Mouse (Mus musculus): ENCODE results near the gene Opa3. TPM values are rescaled to one million over a fixed set of nuclear protein-coding genes. Genes with fewer than 3 reads are reported as not detected.

Opa3 gene
- polyA plus RNA-seq, 1 experiment from 2014 or later = 35.2 TPM

GRCm38 (mm10) chr7:19231849-19232248 lies 3.7 kb downstream of the Opa3 start:
- ATAC-seq (ENCODE audit: extremely low read depth, insufficient number of reproducible peaks, low FRiP score, low TSS enrichment) = no peak
- no peak overlapping the region for H3K9ac ChIP-seq
- H3K4me2 ChIP-seq = no peak overlapping the region
- H3K27ac ChIP-seq (replicated peaks) = no peak overlapping the region
- H3K27me3 ChIP-seq (replicated peaks) = no peaks in the 10 kb centered on the region
- WGBS = 90% methylated on average over 3 of the region's 3 CpGs
- H3K4me3 ChIP-seq = no peak overlapping the region
- H3K9me3 ChIP-seq = no peaks in the 10 kb centered on the region
- H3K36me3 ChIP-seq = peaks cover 24% of the 10 kb centered on the region
- peaks cover 53% of the 10 kb centered on the region for H3K4me1 ChIP-seq

- WGBS = 82% methylated on average over 5 of the region's 5 CpGs
- Histone ChIP-seq H3K9me3 (no peaks in the 10 kb centered on the region), H3K27ac (replicated peaks) (no peak overlapping the region), H3K4me2 (no peak overlapping the region), H3K4me3 (no peak overlapping the region), H3K27me3 (replicated peaks) (no peaks in the 10 kb centered on the region), H3K4me1 (peaks cover 69% of the 10 kb centered on the region), H3K9ac (0 out of 2 replicates have a peak overlapping the region, but pooled peaks have one; percentile 16), H3K36me3 (peaks cover 24% of the 10 kb centered on the region)
- ATAC-seq (ENCODE audit: extremely low read depth, insufficient number of reproducible peaks, low FRiP score, low TSS enrichment) = no peak
Measured at GRCm38 (mm10) chr7:19234652-19235051, 6.5 kb downstream of the Opa3 start.

GRCm38 (mm10) chr7:19235092-19235671 lies 7.0 kb downstream of the Opa3 start:
- Histone ChIP-seq H3K4me3 (no peak overlapping the region), H3K36me3 (peaks cover 24% of the 10 kb centered on the region), H3K9ac (peak overlapping the region; percentile 65; the same call in 1 of the 2 replicates), H3K9me3 (no peaks in the 10 kb centered on the region), H3K27me3 (replicated peaks) (no peaks in the 10 kb centered on the region), H3K4me2 (no peak overlapping the region), H3K4me1 (peaks cover 68% of the 10 kb centered on the region), H3K27ac (replicated peaks) (peak overlapping the region; percentile 76)
- WGBS = 80% methylated on average over 2 of the region's 2 CpGs
- ATAC-seq (ENCODE audit: extremely low read depth, insufficient number of reproducible peaks, low FRiP score, low TSS enrichment) = no peak

- H3K27ac ChIP-seq (replicated peaks) = peak overlapping the region; percentile 76
- peak overlapping the region; percentile 18; the same call in 1 of the 2 replicates for H3K4me2 ChIP-seq
Measured at GRCm38 (mm10) chr7:19236411-19236810, 8.3 kb downstream of the Opa3 start.

GRCm38 (mm10) chr7:19238344-19238743 lies 10.2 kb downstream of the Opa3 start:
- H3K36me3 ChIP-seq = peaks cover 15% of the 10 kb centered on the region
- peak overlapping the region; percentile 88 for H3K27ac ChIP-seq (replicated peaks)
- H3K27me3 ChIP-seq (replicated peaks) = no peaks in the 10 kb centered on the region
- no peak for ATAC-seq (ENCODE audit: extremely low read depth, insufficient number of reproducible peaks, low FRiP score, low TSS enrichment)
- H3K4me1 ChIP-seq = peaks cover 59% of the 10 kb centered on the region
- no peak overlapping the region for H3K4me3 ChIP-seq
- peak overlapping the region; percentile 44 for H3K4me2 ChIP-seq
- no peaks in the 10 kb centered on the region for H3K9me3 ChIP-seq
- peak overlapping the region; percentile 65 for H3K9ac ChIP-seq
- 60% methylated on average over 4 of the region's 4 CpGs for WGBS

More at GRCm38 (mm10) chr7:19236411-19236810, 8.3 kb downstream of the Opa3 start:
- peaks cover 24% of the 10 kb centered on the region for H3K36me3 ChIP-seq
- no peaks in the 10 kb centered on the region for H3K9me3 ChIP-seq
- no peak overlapping the region; the same call in 1 of the 2 replicates for H3K4me3 ChIP-seq
- ATAC-seq (ENCODE audit: extremely low read depth, insufficient number of reproducible peaks, low FRiP score, low TSS enrichment) = no peak
- H3K27me3 ChIP-seq (replicated peaks) = no peaks in the 10 kb centered on the region
- H3K4me1 ChIP-seq = peaks cover 68% of the 10 kb centered on the region
- 62% methylated on average over 2 of the region's 2 CpGs for WGBS
- H3K9ac ChIP-seq = peak overlapping the region; percentile 65

GRCm38 (mm10) chr7:19239423-19239822 lies 11.3 kb downstream of the Opa3 start:
- Histone ChIP-seq H3K27me3 (replicated peaks) (no peaks in the 10 kb centered on the region), H3K36me3 (peaks cover 9% of the 10 kb centered on the region; the same call in 1 of the 2 replicates), H3K4me1 (peaks cover 68% of the 10 kb centered on the region), H3K27ac (replicated peaks) (peak overlapping the region; percentile 88), H3K9ac (peak overlapping the region; percentile 65), H3K9me3 (no peaks in the 10 kb centered on the region), H3K4me2 (no peak overlapping the region), H3K4me3 (no peak overlapping the region)
- 0 out of 2 replicates have a peak, but pooled peaks have one; percentile 64 for ATAC-seq (ENCODE audit: extremely low read depth, insufficient number of reproducible peaks, low FRiP score, low TSS enrichment)
- 0% methylated on average over 1 of the region's 1 CpGs for WGBS

- H3K9me3 ChIP-seq = no peaks in the 10 kb centered on the region
- H3K4me3 ChIP-seq = no peak overlapping the region
- no peak for ATAC-seq (ENCODE audit: extremely low read depth, insufficient number of reproducible peaks, low FRiP score, low TSS enrichment)
- WGBS = 27% methylated on average over 4 of the region's 4 CpGs
- no peaks in the 10 kb centered on the region for H3K27me3 ChIP-seq (replicated peaks)
- peaks cover 63% of the 10 kb centered on the region for H3K4me1 ChIP-seq
- peak overlapping the region; percentile 65 for H3K9ac ChIP-seq
- H3K36me3 ChIP-seq = peaks cover 13% of the 10 kb centered on the region
- H3K27ac ChIP-seq (replicated peaks) = peak overlapping the region; percentile 88; the same call in 1 of the 2 replicates
- no peak overlapping the region for H3K4me2 ChIP-seq
Measured at GRCm38 (mm10) chr7:19239986-19240385, 11.9 kb downstream of the Opa3 start.

GRCm38 (mm10) chr7:19240905-19241463 lies 12.8 kb downstream of the Opa3 start:
- Histone ChIP-seq H3K9ac (no peak overlapping the region), H3K36me3 (peaks cover 23% of the 10 kb centered on the region), H3K27me3 (replicated peaks) (no peaks in the 10 kb centered on the region), H3K9me3 (no peaks in the 10 kb centered on the region), H3K27ac (replicated peaks) (no peak overlapping the region), H3K4me3 (no peak overlapping the region), H3K4me2 (no peak overlapping the region), H3K4me1 (peaks cover 53% of the 10 kb centered on the region)
- 86% methylated on average over 8 of the region's 8 CpGs for WGBS
- ATAC-seq (ENCODE audit: extremely low read depth, insufficient number of reproducible peaks, low FRiP score, low TSS enrichment) = no peak

GRCm38 (mm10) chr7:19242005-19242404 lies 13.9 kb downstream of the Opa3 start:
- 83% methylated on average over 1 of the region's 1 CpGs for WGBS
- peaks cover 43% of the 10 kb centered on the region for H3K4me1 ChIP-seq
- ATAC-seq (ENCODE audit: extremely low read depth, insufficient number of reproducible peaks, low FRiP score, low TSS enrichment) = no peak

GRCm38 (mm10) chr7:19243858-19244257 lies 15.7 kb downstream of the Opa3 start:
- Histone ChIP-seq H3K27ac (replicated peaks) (no peak overlapping the region), H3K9ac (0 out of 2 replicates have a peak overlapping the region, but pooled peaks have one; percentile 37), H3K4me1 (peaks cover 26% of the 10 kb centered on the region), H3K27me3 (replicated peaks) (no peaks in the 10 kb centered on the region), H3K4me3 (no peak overlapping the region), H3K4me2 (no peak overlapping the region), H3K9me3 (no peaks in the 10 kb centered on the region), H3K36me3 (peaks cover 41% of the 10 kb centered on the region)
- WGBS = 63% methylated on average over 5 of the region's 5 CpGs
- no peak for ATAC-seq (ENCODE audit: extremely low read depth, insufficient number of reproducible peaks, low FRiP score, low TSS enrichment)

More at GRCm38 (mm10) chr7:19242005-19242404, 13.9 kb downstream of the Opa3 start:
- no peak overlapping the region for H3K4me2 ChIP-seq
- H3K4me3 ChIP-seq = no peak overlapping the region
- H3K9me3 ChIP-seq = no peaks in the 10 kb centered on the region
- no peak overlapping the region for H3K27ac ChIP-seq (replicated peaks)
- H3K36me3 ChIP-seq = peaks cover 32% of the 10 kb centered on the region
- no peaks in the 10 kb centered on the region for H3K27me3 ChIP-seq (replicated peaks)
- no peak overlapping the region for H3K9ac ChIP-seq

- H3K9ac ChIP-seq = no peak overlapping the region
- 72% methylated on average over 3 of the region's 3 CpGs for WGBS
- peaks cover 41% of the 10 kb centered on the region for H3K36me3 ChIP-seq
Measured at GRCm38 (mm10) chr7:19245083-19245482, 16.9 kb downstream of the Opa3 start.

More at GRCm38 (mm10) chr7:19245083-19245482, 16.9 kb downstream of the Opa3 start:
- no peaks in the 10 kb centered on the region for H3K9me3 ChIP-seq
- no peaks in the 10 kb centered on the region for H3K27me3 ChIP-seq (replicated peaks)
- no peak overlapping the region for H3K4me2 ChIP-seq
- H3K4me1 ChIP-seq = 0 out of 2 replicates have a peak, but pooled peaks cover 13% of the 10 kb centered on the region
- no peak overlapping the region for H3K27ac ChIP-seq (replicated peaks)
- no peak for ATAC-seq (ENCODE audit: extremely low read depth, insufficient number of reproducible peaks, low FRiP score, low TSS enrichment)
- no peak overlapping the region for H3K4me3 ChIP-seq

All from heart, embryonic 13.5 days (tissue).